ENCODE assay signal across 10 mouse cellular contexts in the genomic region with DNA sequence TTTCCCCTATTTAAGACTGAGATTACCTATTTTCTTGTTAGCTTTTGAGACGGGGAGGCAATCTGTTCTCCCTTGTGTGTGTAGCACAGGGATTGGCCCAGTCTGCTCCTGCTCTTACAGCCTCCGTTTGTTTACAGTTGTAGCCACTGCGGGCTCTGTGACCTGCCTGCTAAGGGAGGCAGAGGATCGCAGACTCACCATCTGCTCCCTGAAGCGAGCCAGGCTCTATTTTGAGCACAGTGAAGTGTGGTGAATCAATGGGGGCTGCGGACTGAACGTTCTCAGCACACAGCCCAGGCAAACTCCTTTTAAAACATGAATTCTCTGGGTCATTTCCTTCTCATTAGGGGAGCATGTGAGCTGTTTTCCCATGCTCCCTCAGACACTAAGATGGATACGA. TPM values are rescaled to one million over a fixed set of nuclear protein-coding genes. Genes with fewer than 3 reads are reported as not detected.
A peak's percentile ranks its signal among the peaks of the same experiment; 100 is the strongest.
DNase-seq lines count a peak whose midpoint lies in the region; ATAC-seq and TF ChIP-seq lines count a peak whose summit lies in the region.
"Had no signal": no experiment of that assay in that cellular context is flagged by ENCODE, and none has a peak within 500 bp of the region (broad histone marks: within the 10 kb centered on the region; RNA-seq: fewer than 3 reads in every experiment).

No protein-coding gene starts in this region.

- no peak; the same call in 1 of the 2 replicates for ATAC-seq in midbrain, postnatal 0 days (ENCODE audit: low FRiP score)

- no peak for TF ChIP-seq POLR2A in heart, adult 2 months (IDR thresholded peaks at IDR 0.05; ENCODE audit: insufficient read depth, low read depth, low read length)

- no peaks in the 10 kb centered on the region for H3K36me3 ChIP-seq in heart, adult 2 months (ENCODE audit: control insufficient read depth, insufficient read depth, low read length)
- 0 out of 2 replicates have a peak, but pooled peaks cover 8% of the 10 kb centered on the region for H3K36me3 ChIP-seq in midbrain, postnatal 0 days (ENCODE audit: insufficient read depth, low read length)

- no peak overlapping the region for H3K4me3 ChIP-seq in heart, adult 2 months
- no peak overlapping the region for H3K4me3 ChIP-seq in midbrain, postnatal 0 days (ENCODE audit: low read depth, low read length)

- no peak for TF ChIP-seq EP300 in heart, adult 2 months (IDR thresholded peaks at IDR 0.05; ENCODE audit: insufficient read depth, low read depth, low read length)

- H3K79me2 ChIP-seq in heart, adult 2 months (replicated peaks; ENCODE audit: control insufficient read depth, insufficient read depth, low read length): no peaks in the 10 kb centered on the region

- peak in 1 of 2 experiments; percentile 20 for DNase-seq in heart, adult 2 months
- no peak for DNase-seq in heart, postnatal 25 days (ENCODE audit: low spot score)
- peak; percentile 86 to 91 for DNase-seq in cerebellum, postnatal 14 days
- DNase-seq in heart, postnatal 4 days: peak; percentile 32
- DNase-seq in midbrain, postnatal 0 days (ENCODE audit: low spot score): peak; percentile 66
- no peak for DNase-seq in adrenal gland, postnatal 4 days (ENCODE audit: low spot score in 2 of 2)
- DNase-seq in lung, postnatal 10 days: no peak
- no peak for DNase-seq in spleen, postnatal 10 days (ENCODE audit: low spot score in 2 of 2)

- no peaks in the 10 kb centered on the region for H3K27me3 ChIP-seq in heart, adult 2 months (ENCODE audit: control insufficient read depth, insufficient read depth, low read length)
- no peaks in the 10 kb centered on the region for H3K27me3 ChIP-seq in midbrain, postnatal 0 days (ENCODE audit: insufficient read depth, low read length)
- H3K27me3 ChIP-seq: CH12.LX had no signal

- no peaks in the 10 kb centered on the region for H3K9me3 ChIP-seq in midbrain, postnatal 0 days (ENCODE audit: low read length)

- H3K27ac ChIP-seq in heart, adult 2 months: peak overlapping the region; percentile 12; the same call in 1 of the 2 replicates
- H3K27ac ChIP-seq in midbrain, postnatal 0 days (ENCODE audit: low read depth, low read length): no peak overlapping the region

- intact Hi-C loops in heart, adult 2 months (cut with DNase I): loop anchor here (5.0 kb wide), 1 partner anchor 150 kb away; no protein-coding TSS in a partner anchor
- intact Hi-C loops in heart, postnatal 25 days (cut with DNase I): no loop called here

- H3K9ac ChIP-seq in heart, adult 2 months (ENCODE audit: low read depth, low read length): no peak overlapping the region
- no peak overlapping the region for H3K9ac ChIP-seq in midbrain, postnatal 0 days (replicated peaks; ENCODE audit: low read length, poor library complexity, severe bottlenecking)

- 43% methylated on average over 8 of the region's 8 CpGs for WGBS in heart, adult 2 months
- WGBS in midbrain, postnatal 0 days: 44% methylated on average over 8 of the region's 8 CpGs

- no peak for TF ChIP-seq CTCF in heart, adult 2 months (IDR thresholded peaks at IDR 0.05)
- no peak for TF ChIP-seq CTCF in midbrain, postnatal 0 days (IDR thresholded peaks at IDR 0.05)

- no peaks in the 10 kb centered on the region for H3K4me1 ChIP-seq in heart, adult 2 months (ENCODE audit: control insufficient read depth, insufficient read depth, low read length)
- no peaks in the 10 kb centered on the region for H3K4me1 ChIP-seq in midbrain, postnatal 0 days (ENCODE audit: insufficient read depth, low read length)

- H3K4me2 ChIP-seq in midbrain, postnatal 0 days (ENCODE audit: low read depth, low read length, poor library complexity, severe bottlenecking): no peak overlapping the region

RNA-seq across cellular contexts. Expression of gene Mall, which starts 27.4 kb away (rescaled TPM):
- 1 to 10 TPM; 5.9 to 7.1 TPM for total RNA-seq in heart, adult 2 months (2021)
- polyA plus RNA-seq in heart, adult 2 months (2012; rRNA removed): 11.4 and 13.5 TPM in 2 replicates
- total RNA-seq in heart, postnatal 25 days (2021): 1 to 10 TPM; 7.5 to 8.7 TPM
- total RNA-seq in heart, postnatal 4 days (2021): 10 to 100 TPM; 15.5 to 17.0 TPM
- 0.93 and 1.7 TPM in 2 replicates for total RNA-seq in midbrain, postnatal 0 days (2014; rRNA removed)
- 0.39 and 0.53 TPM in 2 replicates for polyA plus RNA-seq in midbrain, postnatal 0 days (2015; fragmentation: Nextera tagmentation; extraction: Ambion mirVana)
- total RNA-seq in adrenal gland, postnatal 4 days (2021): 1 to 10 TPM; 3.1 to 3.5 TPM
- total RNA-seq: CH12.LX; common myeloid progenitor, adult 5-6 weeks had no signal

RNA-seq across cellular contexts. Expression of gene Nphp1, which starts 31.5 kb away (rescaled TPM):
- 1 to 10 TPM; 7.7 to 9.1 TPM for total RNA-seq in heart, adult 2 months (2021)
- polyA plus RNA-seq in heart, adult 2 months (2012; rRNA removed): 7.0 and 13.3 TPM in 2 replicates
- 1 to 10 TPM; 6.6 to 8.6 TPM for total RNA-seq in heart, postnatal 25 days (2021)
- total RNA-seq in heart, postnatal 4 days (2021): 10 to 100 TPM; 13.9 to 14.2 TPM
- total RNA-seq in midbrain, postnatal 0 days (2014; rRNA removed): 10.4 and 11.3 TPM in 2 replicates
- 17.1 and 18.6 TPM in 2 replicates for polyA plus RNA-seq in midbrain, postnatal 0 days (2015; fragmentation: Nextera tagmentation; extraction: Ambion mirVana)
- total RNA-seq in adrenal gland, postnatal 4 days (2021): 10 to 100 TPM; 37.6 to 42.6 TPM

RNA-seq across cellular contexts. Expression of gene Mtln, which starts 35.1 kb away (rescaled TPM):
- 10 to 100 TPM; 49.6 to 56.7 TPM for total RNA-seq in heart, adult 2 months (2021)
- polyA plus RNA-seq in heart, adult 2 months (2012; rRNA removed): 54.0 and 56.1 TPM in 2 replicates
- 10 to 100 TPM; 57.2 to 59.9 TPM for total RNA-seq in heart, postnatal 25 days (2021)
- 10 to 100 TPM; 30.3 to 30.5 TPM for total RNA-seq in heart, postnatal 4 days (2021)
- 10.9 and 24.4 TPM in 2 replicates for total RNA-seq in midbrain, postnatal 0 days (2014; rRNA removed)
- polyA plus RNA-seq in midbrain, postnatal 0 days (2015; fragmentation: Nextera tagmentation; extraction: Ambion mirVana): 56.6 and 63.0 TPM in 2 replicates
- 10 to 100 TPM; 65.4 to 66.7 TPM for total RNA-seq in adrenal gland, postnatal 4 days (2021)

Comparison
In these comparisons a context has a peak if more than half of its experiments do, and no peak if none do; other contexts are left out.
1. DNase-seq: peak in cerebellum, postnatal 14 days (2 of 2), heart, postnatal 4 days (single experiment) and midbrain, postnatal 0 days (single experiment); none in heart, postnatal 25 days (single experiment), adrenal gland, postnatal 4 days (0 of 2), lung, postnatal 10 days (single experiment) and spleen, postnatal 10 days (0 of 2).